Mouse (Mus musculus) testis, adult 2 months (tissue): ENCODE measurements around the gene 2810408A11Rik.

ENCODE experiments used
- CTCF ChIP-seq: fragments of 200-500 bp; IDR thresholded peaks from 2 replicates; pipeline ENCODE4 v1.5.1; 2012; ENCODE audit warnings: low read depth, mild to moderate bottlenecking, inconsistent platforms, low read length, moderate library complexity; ENCODE audit not compliant: control insufficient read depth, insufficient read depth, insufficient replicate concordance
- POLR2A ChIP-seq: fragments of 200-500 bp; IDR thresholded peaks from 2 replicates; pipeline ENCODE4 v1.6.1; 2012; ENCODE audit warnings: low read depth, mild to moderate bottlenecking, inconsistent platforms, low read length, moderate library complexity; ENCODE audit not compliant: control insufficient read depth

DNA sequence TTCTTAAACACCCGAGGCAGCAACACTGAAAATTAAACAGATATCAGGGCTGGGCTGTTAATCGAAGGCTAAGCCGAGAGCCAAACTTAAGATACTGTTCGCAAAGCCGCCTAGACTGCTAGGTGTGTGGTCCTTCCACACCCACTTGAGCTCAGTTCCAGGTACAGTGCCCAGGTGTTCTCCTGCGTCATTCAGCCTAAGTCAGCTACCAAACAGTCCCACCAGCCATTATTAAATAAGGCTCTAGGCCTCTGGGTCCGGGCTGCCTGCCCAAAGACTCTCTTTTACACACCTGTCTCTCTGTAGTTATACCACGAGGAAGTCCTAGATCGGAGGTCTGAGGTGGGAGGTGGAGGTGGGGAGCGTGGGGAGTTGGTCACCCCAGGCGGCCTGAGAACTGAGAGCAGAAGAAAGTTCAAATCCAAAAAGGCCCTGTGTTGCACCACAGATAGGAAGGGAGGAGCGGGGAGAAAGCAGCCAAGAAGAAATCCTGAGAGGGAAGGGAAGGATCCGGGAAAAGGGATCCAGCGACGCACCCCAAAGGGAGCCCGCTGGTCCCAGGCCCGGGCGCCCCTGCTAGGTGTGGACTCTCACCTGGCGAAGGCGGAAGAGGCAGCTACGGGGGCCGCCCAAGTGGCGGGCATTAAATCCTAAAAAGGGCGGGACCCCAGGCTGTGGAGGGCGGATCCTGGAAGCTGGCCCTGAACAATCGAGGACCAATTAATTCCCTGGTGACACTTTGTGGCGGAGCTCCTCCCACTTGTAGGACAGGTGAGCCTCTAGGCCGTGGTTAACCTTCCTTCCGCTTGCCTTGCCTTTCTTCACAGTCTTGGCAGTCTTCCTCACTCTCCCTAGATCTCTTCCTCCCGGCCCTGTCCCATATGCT, 42.4 kb downstream of the 2810408A11Rik start, which contains the start of gene Tnk1:
- TF ChIP-seq POLR2A, result no peak
- TF ChIP-seq CTCF, result no peak
